Mouse (Mus musculus) cerebellum, postnatal 25 days (tissue): Measurements from ENCODE around the gene Tbc1d2.
"Not testable (repeated sequence)": the region's sequence is repeated elsewhere in the genome, so short reads cannot be mapped to it uniquely, and the experiment has no call there.

ENCODE experiments used
- DNase-seq, 2 experiments: peaks; one replicate each; pipeline ENCODE4 v3.0.0; 2021; ENCODE audit warnings: mixed read lengths in 2 of 2

Tbc1d2 gene

DNA sequence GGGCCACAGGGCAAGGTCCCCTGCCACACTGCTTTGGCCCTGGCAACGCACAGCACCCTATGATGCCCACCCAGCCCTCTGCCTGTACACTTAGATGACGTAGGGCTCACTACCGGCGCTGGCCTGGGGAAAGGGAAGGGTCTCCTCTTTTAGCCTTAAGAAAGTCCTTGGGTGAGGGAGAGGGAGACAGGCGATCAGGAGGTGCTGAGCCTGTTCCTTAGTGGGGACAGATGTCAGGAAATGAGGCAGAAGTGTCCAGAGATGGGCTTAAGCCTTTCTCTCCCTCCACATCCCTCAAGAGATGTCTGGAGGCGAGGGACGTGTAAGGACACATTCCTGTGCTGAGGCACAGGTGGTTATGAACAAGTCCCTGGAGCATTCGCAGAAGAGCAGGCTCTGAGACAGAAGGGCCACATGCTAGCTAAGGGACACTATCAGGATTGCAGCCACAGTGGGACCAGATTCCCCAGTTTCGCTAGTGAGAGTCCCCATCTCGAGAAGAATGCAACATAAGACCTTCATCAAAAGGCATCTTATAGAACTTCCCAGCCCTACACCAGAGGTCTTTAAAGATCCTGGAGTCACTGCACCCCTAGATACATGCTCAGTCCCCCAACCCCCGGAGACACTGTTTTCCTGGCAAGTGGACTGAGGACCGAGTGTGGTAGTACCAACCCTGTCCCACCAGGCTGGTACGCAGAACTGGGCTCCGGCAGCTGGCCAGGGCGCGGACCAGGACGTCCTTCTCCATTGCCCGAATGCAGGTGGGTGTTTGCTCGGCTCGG, 49.3 kb downstream of the Tbc1d2 start:
- peak; percentile 25 to 45 for DNase-seq

DNA sequence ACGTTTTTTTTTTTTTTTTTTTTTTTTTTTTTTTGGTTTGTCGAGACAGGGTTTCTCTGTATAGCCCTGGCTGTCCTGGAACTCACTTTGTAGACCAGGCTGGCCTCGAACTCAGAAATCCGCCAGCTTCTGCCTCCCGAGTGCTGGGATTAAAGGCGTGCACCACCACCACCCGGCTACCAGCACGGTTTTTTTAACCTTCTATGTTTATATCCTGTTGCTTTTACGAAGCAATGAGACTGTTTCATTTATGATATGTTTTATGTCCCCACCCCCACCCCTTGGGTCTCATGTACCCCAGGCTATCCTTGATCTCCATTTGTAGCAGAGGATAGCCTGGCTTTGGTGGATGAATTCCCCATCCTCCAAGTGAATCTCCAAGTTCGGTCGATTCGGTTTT, 50.4 kb downstream of the Tbc1d2 start:
- peak in 1 of 2 experiments; percentile 5 for DNase-seq

DNA sequence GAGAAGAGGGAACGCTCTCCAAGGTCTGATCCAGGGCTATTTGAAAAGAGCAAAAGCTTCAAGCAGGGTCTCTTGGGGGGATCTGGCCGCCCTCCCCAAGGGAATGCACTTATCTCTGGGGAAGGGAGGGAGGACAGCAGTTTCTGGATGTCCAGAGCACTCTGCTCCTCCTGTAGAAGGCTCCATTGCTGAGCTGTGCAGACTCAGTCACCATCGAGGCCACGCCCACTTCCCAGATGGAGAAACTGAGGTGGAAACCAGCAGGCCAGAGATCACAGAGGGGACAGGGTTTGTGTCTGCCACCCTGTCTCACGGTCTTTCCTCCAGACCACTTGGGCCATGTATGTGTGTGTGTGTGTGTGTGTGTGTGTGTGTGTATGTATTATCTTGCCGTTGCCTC, 51.0 kb downstream of the Tbc1d2 start:
- DNase-seq = peak in 1 of 2 experiments; percentile 33

DNA sequence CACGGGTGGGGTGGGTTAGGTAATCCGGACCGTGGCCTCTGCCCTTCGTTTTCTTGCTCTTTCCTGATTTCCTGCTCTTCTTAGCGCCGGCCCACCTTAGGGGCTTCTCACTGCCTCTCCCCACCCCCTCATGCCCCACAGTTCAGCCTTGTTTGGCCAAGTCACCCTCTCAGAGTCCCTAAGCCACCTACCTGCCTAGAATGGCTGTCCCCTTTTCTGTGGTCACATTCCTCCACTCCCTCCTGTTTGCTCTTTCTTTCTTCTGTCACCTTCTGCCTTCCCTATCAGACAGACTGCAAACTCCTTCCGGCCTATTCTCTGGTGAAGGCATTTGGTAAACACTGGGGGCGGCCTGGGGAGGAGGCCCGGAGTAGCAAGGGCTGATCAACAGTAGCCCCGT, 51.9 kb downstream of the Tbc1d2 start:
- peak in 1 of 2 experiments; percentile 15 for DNase-seq

DNA sequence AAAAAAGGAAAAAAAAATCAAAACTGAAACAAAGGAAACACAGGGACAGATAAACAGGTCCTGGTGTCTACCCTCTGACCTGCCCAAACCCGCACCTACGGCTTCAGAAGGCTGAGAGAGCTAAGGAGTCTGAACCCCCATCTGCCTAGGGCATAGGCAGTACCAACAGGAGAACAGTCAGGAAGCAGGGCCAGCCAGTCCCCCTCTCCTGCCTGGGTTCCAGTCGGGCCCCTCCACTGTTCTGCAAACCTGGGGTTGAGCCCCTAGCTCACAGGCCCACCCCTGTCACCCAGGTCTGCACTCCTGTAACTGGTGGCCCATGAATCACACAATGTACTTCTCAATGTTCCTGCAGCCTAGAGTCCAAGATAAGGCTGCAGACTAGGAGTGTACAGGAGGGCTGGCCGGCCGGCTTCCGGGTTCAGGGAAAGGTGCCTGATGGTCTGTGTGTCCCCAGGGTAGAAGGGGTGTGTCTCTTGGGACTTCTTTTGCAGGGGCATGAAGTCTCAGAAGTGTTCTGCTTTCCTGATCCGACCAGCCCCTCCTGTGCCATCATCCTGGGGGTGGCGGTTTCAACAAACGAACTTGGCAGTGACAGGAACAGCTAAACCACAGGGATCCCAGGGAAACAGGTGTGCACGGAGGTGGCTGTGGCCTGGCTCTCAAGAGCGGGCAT, 52.6 kb downstream of the Tbc1d2 start:
- peak in 1 of 2 experiments; percentile 59 for DNase-seq

DNA sequence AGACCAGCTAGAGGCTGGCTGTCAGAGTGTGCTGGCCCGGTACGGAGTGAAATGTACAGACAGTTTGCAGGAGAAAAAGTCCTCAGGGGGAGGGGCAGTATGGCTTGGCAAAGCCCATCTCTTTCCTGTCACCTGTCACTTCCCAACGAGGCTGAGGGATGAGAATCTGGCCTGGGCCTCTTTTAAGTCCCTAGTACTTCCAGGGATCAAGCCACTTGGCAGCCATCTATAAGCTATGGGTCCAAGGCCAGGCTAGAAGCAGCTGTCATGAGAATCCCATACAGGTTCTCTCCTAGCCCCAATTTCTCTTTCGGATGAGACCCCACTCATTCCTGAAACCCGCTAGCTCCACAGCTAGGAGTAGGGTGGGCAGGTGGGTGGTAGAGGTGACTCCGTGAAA, 53.6 kb downstream of the Tbc1d2 start:
- peak; percentile 69 to 76 for DNase-seq

DNA sequence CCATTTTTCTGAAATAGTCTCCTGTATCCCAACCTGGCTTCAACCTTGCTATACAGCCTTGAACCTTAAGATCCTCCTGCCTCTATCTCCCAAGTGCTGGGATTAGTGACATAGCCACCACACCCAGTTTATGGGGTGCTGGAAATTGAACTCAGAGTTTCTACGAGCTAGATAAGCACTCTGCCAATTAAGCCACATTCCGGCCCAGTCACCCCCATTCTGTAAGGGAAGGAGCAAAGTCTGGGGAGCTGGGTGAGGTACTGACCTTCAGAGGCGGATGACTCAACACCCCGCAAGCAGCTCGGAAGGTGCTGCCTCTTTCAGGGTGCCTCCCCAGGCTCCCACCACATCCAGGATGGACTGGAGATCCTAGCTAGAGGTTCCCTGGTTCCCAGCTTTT, 55.9 kb downstream of the Tbc1d2 start:
- peak in 1 of 2 experiments; percentile 2 for DNase-seq

DNA sequence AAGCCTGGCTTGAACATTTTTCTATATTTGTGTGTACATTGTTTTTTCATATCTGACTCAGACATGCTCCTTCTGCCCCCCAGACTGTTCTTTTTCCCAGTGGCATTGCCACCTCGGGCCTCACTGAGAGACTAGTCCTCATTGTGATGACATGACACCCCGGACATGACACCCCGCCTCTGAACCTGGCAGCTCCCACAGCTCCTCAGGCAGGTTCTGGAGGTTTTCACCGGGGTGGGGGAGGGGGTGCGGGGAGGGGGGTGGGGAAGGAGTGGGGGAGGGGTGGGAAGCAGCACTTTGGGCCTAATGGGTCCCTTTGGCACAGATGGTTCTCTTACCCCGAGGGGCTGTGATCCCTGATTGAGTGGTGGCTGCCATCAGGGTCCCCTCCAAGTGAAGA, 56.5 kb downstream of the Tbc1d2 start:
- DNase-seq = no peak

DNA sequence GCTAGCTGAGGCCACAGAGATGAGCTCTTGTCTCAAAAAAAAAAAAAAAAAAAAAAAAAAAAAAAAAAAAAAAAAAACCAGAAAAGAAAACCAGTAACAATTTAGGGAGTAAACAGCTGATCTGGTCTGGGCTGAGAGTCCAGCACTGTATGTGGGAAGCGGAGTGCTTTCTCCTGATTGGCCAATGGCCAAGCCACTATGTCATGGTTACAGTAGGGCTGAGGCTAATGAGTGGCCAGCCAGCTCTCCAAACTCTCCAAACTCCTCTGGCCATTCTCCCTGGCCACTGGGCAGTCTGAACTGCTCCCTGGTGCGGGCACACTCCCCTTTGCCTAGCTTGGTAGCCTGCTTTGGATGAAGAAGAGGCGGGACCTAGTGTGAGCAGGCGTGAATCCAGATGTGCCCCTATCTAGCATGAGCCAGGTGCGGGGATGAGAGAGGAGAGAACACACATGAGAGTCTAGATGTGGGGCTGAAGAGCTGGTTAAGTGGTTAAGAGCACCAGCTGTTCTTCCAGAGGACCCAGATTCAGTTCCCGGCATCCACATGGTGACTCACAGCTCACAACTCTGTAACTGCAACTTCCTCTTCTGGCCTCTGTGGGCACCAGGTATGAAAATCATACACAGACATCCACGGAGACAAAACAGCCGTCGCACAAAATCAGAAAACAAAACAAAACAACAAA, 58.0 kb downstream of the Tbc1d2 start:
- DNase-seq = peak; percentile 32 to 57

DNA sequence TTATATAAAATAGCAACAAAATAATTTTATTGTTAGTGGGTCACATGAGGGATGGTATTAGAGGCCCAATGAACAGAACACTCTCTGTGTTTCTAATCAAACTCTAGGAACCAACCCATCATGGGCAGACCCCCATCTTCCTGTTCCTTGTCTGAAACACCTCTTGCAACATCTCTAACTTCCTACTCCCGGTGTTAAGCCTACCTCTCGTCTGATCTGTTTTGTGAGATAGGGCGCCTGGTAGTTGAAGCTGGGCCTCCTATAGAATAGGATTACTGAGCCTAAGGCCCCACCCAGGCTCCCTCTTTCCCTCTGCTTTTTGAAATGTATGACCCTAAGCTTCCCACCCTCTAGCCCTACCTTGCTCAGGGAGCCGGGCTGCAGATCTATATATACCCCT, 59.2 kb downstream of the Tbc1d2 start:
- peak in 1 of 2 experiments; percentile 4 for DNase-seq

DNA sequence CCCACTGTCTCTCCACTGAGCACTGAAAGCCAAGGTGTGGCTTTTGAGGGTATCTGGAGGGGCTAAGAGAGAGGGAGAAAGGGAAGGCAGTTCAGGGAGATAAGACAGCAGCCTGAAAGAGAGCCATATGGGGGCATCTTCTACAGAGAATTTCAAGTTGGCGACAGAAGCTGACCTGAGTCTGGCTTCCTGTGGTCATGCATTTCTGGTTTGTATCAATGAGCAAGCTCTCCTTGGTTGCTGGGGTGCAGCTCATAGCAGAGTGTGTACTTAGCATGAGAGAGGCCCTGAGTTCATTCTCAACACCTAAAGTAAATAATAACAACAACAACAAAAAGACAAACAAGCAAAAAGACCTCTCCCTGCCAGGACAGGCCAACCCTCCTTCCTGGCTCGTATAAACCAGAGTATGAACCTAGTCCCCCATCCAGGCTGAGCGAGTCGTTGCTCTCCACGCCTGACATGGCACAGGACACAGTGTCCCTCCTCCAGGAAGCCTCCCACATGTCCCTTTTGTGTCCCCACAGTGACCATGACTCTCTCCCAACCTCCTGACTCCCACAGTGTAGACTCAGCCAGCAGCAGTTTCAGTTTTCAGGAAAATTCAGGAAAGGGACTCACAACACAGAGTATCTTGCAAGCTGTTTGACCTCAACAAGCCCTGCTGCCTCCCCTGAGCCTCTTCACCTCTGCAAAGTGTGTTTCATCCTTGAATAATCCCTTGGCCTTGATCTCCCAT, 59.9 kb downstream of the Tbc1d2 start:
- DNase-seq = peak; percentile 10 to 17

DNA sequence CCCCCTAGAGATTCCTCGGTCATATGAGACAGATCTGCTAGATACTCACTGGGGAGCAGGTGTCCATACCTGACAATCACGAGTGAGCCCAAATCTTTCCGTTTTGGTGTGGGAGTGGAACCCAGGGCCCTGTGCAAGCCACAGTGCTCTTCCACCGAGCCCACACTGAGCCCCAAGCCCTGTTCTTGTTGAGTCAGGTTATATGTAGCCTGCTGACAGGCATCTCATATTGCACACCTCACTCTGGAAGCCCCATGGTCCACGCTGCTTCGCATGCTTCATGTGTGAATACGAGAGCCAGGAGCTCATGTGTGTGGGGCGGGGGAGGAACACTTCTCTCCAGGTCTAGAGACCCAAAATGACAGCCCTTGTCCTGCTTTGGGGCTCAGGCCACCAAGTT, 60.9 kb downstream of the Tbc1d2 start:
- DNase-seq = peak in 1 of 2 experiments; percentile 4

DNA sequence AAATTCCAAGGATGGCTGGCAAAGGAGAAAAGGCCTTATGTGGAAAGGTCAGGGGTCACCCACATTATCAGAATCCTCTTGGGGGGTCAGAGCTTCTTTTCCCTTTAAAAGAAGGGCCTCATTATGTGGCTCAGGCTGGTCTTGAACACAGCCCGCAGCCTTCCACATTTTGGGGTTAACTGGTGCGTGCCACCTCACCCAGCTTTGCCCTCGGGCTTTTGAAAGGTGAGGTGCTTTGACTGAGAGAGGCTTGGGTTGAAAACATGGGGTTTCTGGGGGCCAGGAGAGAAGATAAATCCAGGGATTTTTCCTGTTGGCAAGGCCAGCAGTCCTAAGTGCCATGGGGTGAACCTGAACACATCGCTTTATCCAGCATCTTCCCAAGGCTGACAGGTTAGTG, 63.5 kb downstream of the Tbc1d2 start:
- DNase-seq = peak; percentile 4 to 9

DNA sequence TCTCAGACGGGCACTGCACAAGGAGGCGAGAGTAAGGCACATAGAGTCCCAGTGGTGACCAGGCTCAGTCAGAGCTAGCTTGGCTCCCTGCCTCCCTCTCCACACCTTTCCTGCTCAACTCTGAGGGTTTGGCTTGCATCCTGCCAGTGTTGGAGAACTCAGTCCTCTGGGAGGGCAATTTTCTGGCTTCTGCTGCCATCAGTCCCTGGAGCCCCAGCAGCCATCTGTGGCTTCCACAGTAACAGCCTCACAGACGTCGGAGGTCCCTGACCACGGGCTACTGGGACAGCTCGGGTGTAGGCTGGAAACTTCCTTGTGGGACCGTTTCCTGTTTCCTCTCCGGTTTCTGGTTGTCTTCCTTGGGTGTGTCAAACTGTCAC, 64.2 kb downstream of the Tbc1d2 start:
- DNase-seq = peak; percentile 48 to 60

DNA sequence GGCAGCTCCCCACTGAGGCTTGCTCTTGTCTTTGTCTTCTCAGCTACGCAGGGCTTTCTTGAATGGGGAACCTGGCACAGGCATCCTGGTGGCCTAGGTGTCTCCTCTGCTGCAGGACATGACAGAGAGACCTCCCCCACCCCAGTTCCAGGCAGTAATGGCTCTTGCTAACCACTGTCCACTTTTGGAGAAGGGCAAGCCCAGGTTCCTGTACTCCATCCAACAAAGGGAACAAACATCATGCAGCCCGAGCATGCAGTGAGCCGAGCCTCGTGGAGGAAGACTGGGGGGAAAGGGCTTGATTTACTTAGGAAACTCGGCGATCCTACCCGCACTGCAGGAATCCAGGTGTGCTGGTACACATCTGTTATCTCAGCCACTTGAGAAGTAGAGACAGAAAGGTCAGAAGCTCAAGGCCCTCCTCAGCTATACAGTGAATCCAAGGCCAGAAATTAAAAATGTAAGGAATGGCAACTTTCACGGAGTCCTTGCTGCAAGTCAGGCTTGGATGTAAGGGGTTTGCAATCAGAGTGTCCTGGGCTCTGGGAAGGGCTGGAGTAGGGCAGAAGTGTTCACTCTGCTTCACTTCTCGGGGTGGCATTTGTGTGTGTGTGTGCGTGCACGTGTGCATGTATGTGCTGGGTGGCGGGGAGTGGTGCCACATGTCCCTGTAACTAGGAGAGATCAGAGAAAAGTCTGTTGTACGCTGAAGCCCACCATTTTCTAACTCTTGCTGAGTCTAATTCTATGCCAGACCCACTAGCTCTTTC, 64.8 kb downstream of the Tbc1d2 start:
- DNase-seq = peak; percentile 9 to 10

DNA sequence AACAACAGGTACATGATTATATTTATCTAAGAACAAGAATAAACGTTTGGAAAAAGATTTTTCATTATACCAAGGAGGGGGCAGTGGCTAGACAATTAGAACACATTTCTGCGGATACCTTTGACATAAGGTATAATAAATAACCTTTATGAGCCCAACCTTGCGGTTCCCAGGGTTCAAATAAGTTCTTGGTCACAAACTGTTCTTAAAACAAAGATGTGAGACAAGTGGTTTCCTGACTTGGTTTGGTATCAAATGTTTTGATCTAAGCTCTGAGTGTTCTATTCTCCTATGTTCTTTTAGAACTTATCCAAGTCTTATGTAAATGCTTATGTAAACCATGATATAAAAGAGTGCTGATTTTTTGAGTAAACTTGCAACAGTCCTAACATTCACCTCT, 65.5 kb downstream of the Tbc1d2 start:
- DNase-seq = not testable (repeated sequence)

DNA sequence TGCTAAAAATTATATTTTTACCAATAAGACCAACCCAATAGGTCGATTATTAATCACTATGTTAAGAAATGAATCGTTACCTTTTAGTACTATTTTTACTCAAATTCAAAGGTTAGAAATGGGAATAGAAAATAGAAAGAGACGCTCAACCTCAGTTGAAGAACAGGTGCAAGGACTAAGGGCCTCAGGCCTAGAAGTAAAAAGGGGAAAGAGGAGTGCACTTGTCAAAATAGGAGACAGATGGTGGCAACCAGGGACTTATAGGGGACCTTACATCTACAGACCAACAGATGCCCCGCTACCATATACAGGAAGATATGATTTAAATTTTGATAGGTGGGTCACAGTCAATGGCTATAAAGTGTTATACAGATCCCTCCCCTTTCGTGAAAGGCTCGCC, 65.9 kb downstream of the Tbc1d2 start:
- not testable (repeated sequence) for DNase-seq

DNA sequence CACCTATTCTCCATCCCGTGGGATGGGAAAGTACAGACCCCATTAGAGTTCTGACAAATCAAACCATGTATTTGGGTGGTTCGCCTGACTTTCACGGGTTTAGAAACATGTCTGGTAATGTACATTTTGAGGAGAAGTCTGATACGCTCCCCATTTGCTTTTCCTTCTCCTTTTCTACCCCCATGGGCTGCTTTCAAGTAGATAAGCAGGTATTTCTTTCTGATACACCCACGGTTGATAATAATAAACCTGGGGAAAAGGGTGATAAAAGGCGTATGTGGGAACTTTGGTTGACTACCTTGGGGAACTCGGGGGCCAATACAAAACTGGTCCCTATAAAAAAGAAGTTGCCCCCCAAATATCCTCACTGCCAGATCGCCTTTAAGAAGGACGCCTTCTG, 68.0 kb downstream of the Tbc1d2 start:
- DNase-seq = not testable (repeated sequence)

DNA sequence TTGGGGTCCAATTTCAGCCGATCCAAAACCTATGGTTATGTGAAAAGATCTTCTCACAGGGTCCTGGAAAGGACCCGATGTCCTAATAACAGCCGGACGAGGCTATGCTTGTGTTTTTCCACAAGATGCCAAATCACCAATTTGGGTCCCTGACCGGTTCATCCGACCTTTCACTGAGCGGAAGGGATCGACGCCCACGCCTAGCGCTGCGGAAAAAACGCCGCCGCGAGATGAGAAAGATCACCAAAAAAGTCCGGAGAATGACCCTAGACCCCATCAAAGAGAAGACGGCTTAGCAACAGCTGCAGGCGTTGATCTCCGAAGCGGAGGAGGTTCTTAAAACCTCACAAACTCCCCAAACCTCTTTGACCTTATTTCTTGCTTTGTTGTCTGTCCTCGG, 68.4 kb downstream of the Tbc1d2 start:
- not testable (repeated sequence) for DNase-seq

DNA sequence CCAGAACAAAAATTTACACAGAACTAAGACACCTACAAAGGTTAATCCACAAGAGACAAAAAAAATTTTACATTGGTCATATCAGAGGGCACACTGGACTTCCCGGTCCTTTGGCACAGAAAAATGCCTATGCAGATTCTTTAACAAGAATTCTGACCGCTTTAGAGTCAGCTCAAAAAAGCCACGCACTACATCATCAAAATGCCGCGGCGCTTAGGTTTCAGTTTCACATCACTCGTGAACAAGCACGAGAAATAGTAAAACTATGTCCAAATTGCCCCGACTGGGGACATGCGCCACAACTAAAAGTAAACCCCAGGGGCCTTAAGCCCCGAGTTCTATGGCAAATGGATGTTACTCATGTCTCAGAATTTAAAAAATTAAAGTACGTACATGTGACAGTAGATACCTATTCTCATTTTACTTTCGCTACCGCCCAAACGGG, 69.2 kb downstream of the Tbc1d2 start:
- not testable (repeated sequence) for DNase-seq

DNA sequence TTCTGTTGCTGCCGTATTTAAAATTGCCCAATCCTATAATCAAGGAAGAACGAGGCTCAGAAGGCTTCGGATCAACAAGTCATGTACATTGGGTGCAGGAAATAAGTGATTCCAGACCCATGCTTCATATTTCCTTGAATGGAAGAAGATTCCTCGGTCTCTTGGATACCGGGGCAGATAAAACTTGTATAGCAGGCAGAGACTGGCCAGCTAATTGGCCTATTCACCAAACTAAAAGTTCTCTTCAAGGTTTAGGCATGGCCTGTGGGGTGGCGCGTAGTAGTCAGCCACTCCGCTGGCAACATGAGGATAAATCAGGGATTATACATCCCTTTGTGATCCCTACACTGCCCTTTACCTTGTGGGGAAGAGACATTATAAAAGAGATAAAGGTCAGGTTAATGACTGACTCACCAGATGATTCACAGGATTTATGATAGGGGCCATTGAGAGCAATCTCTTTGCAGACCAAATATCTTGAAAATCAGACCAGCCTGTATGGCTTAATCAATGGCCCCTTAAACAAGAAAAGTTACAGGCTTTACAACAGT, 71.1 kb downstream of the Tbc1d2 start:
- DNase-seq = not testable (repeated sequence)

DNA sequence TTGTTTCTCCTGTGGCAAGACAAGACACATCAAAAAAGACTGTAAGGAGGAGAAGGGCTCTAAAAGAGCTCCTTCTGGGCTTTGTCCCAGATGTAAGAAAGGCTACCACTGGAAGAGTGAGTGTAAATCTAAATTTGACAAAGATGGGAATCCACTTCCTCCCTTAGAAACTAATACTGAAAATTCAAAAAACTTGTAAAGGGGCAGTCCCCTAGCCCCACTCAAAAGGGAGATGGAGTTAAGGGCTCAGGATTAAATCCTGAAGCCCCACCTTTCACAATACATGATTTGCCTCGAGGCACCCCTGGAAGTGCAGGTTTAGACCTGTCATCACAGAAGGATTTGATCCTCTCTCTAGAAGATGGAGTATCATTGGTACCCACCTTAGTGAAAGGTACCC, 71.8 kb downstream of the Tbc1d2 start:
- DNase-seq = no peak
